ENCODE assay signal across 8 mouse cellular contexts in genomic region chr19:4509986-4510963, GRCm38 (mm10). TPM values are rescaled to one million over a fixed set of nuclear protein-coding genes. Genes with fewer than 3 reads are reported as not detected.
A peak's percentile ranks its signal among the peaks of the same experiment; 100 is the strongest.
DNase-seq lines count a peak whose midpoint lies in the region; ATAC-seq lines count a peak whose summit lies in the region.

Gene Pcx, plus strand, starts transcription at chr19:4510472.

- H3K4me1 ChIP-seq in hindbrain, embryonic 14.5 days (replicated peaks; ENCODE audit: control insufficient read depth, insufficient read depth, low read length) = peaks cover 6% of the 10 kb centered on the region; the same call in 1 of the 2 replicates

- H3K4me3 ChIP-seq in hindbrain, embryonic 14.5 days (replicated peaks; ENCODE audit: low read length) = peak within 1 kb of the TSS; percentile 64

- 0 out of 2 replicates have a peak, but pooled peaks cover 9% of the 10 kb centered on the region for H3K27me3 ChIP-seq in hindbrain, embryonic 14.5 days (ENCODE audit: control insufficient read depth, insufficient read depth, low read length)

- ATAC-seq in hindbrain, embryonic 14.5 days (ENCODE audit: low FRiP score) = peak; percentile 100

- DNase-seq in R1 (ENCODE audit: low read depth, low spot score) = peak; percentile 100
- DNase-seq in cerebellum, postnatal 25 days = peak; percentile 98
- DNase-seq in frontal cortex, postnatal 25 days (ENCODE audit: low spot score in 2 of 2) = peak; percentile 94 to 96
- DNase-seq in hindbrain, embryonic 14.5 days (ENCODE audit: low spot score) = peak; percentile 96
- DNase-seq in layer of hippocampus, postnatal 36 days = peak; percentile 99 to 100
- DNase-seq in lung, postnatal 36 days = peak; percentile 99
- DNase-seq in retina, postnatal 1 day = peak; percentile 100
- peak; percentile 97 to 99 for DNase-seq in urinary bladder, adult 18-20 months (ENCODE audit: low spot score in 2 of 2)

- H3K36me3 ChIP-seq in hindbrain, embryonic 14.5 days (replicated peaks; ENCODE audit: control insufficient read depth, insufficient read depth) = no peaks in the 10 kb centered on the region

- no peaks in the 10 kb centered on the region for H3K9me3 ChIP-seq in hindbrain, embryonic 14.5 days (ENCODE audit: control insufficient read depth, low read length)

- WGBS in hindbrain, embryonic 14.5 days = under 1% methylated on average over 82 of the region's 82 CpGs

- peak within 1 kb of the TSS; percentile 83 for H3K4me2 ChIP-seq in hindbrain, embryonic 14.5 days (replicated peaks)

- 0 out of 2 replicates have a peak within 1 kb of the TSS, but pooled peaks have one; percentile 32 for H3K27ac ChIP-seq in hindbrain, embryonic 14.5 days

- H3K9ac ChIP-seq in hindbrain, embryonic 14.5 days = peak within 1 kb of the TSS; percentile 55

RNA-seq across cellular contexts. Expression of gene Pcx, which starts in this region (rescaled TPM):
- 27.5 and 31.3 TPM in 2 replicates for polyA plus RNA-seq in hindbrain, embryonic 14.5 days (2014; fragmentation: Nextera tagmentation; extraction: Ambion mirVana)
- 10 to 100 TPM; 56.1 to 61.9 TPM for total RNA-seq in layer of hippocampus, postnatal 36 days (2021)

Comparison
In these comparisons a context has a peak if more than half of its experiments do, and no peak if none do; other contexts are left out.
1. Peak in every context shown above with its lines: DNase-seq, ATAC-seq, H3K4me3 ChIP-seq and H3K27ac ChIP-seq.